Mouse (Mus musculus) lung, postnatal 0 days (tissue): ENCODE measurements around the gene Kcnh4. TPM values are rescaled to one million over a fixed set of nuclear protein-coding genes. Genes with fewer than 3 reads are reported as not detected.
A peak's percentile ranks its signal among the peaks of the same experiment; 100 is the strongest.

ENCODE experiments used
- ATAC-seq: fragments of 200-750 bp; cut with Nextera tagmentation; 2 replicates; pipeline ENCODE4 v1.8.0; 2017; ENCODE audit warnings: moderate library complexity
- DNase-seq: peaks from one replicate; pipeline ENCODE4 v3.0.0-alpha.2; 2016; ENCODE audit warnings: low spot score
- H3K27ac ChIP-seq: fragments of 300-500 bp; sonication (generic); 2 replicates; pipeline ENCODE4 v1.5.1; 2014; ENCODE audit warnings: antibody characterized with exemption, mild to moderate bottlenecking, low read length, mixed read lengths
- H3K27me3 ChIP-seq: fragments of 300-500 bp; sonication (generic); replicated peaks from 2 replicates; pipeline ENCODE4 v1.6.1; 2014; ENCODE audit warnings: low read length, mixed read lengths; ENCODE audit not compliant: insufficient read depth
- H3K36me3 ChIP-seq: fragments of 300-500 bp; sonication (generic); 2 replicates; pipeline ENCODE4 v1.6.1; 2014; ENCODE audit warnings: low read length, mixed read lengths; ENCODE audit not compliant: insufficient read depth
- H3K4me1 ChIP-seq: fragments of 300-500 bp; sonication (generic); 2 replicates; pipeline ENCODE4 v1.6.1; 2014; ENCODE audit warnings: antibody characterized with exemption, low read depth, low read length, mixed read lengths; ENCODE audit not compliant: insufficient read depth
- H3K4me2 ChIP-seq: fragments of 300-500 bp; sonication (generic); replicated peaks from 2 replicates; pipeline ENCODE4 v1.6.1; 2014; ENCODE audit warnings: low read depth, mild to moderate bottlenecking, low read length, moderate library complexity, mixed read lengths
- H3K4me3 ChIP-seq: fragments of 300-500 bp; sonication (generic); 2 replicates; pipeline ENCODE4 v1.5.1; 2014; ENCODE audit warnings: low read depth, low read length
- H3K9ac ChIP-seq: fragments of 300-500 bp; sonication (generic); replicated peaks from 2 replicates; pipeline ENCODE4 v1.6.1; 2014; ENCODE audit warnings: low read depth, mild to moderate bottlenecking
- H3K9me3 ChIP-seq: fragments of 300-500 bp; sonication (generic); 2 replicates; pipeline ENCODE4 v1.6.1; 2016; ENCODE audit warnings: low read length, mixed read lengths
- CTCF ChIP-seq: IDR thresholded peaks from 2 replicates; pipeline ENCODE4 v1.5.1; 2016; ENCODE audit warnings: antibody characterized with exemption, mild to moderate bottlenecking
- EP300 ChIP-seq: IDR thresholded peaks from 2 replicates; pipeline ENCODE4 v1.6.1; 2016; ENCODE audit warnings: antibody characterized with exemption, mild to moderate bottlenecking, control low read depth
- WGBS: fragments of 180-500 bp; shearing (Covaris S2); extraction: QIAGEN DNeasy Blood & Tissue Kit; methylation state at CpG from one replicate; pipeline ENCODE4 v1.1.7; 2014; 5-methylcytosine and 5-hydroxymethylcytosine counted together
- polyA plus RNA-seq: library from polyadenylated mRNA; unstranded; fragments of >200 nt; fragmentation: Nextera tagmentation; extraction: Ambion mirVana; gene quantifications from 2 replicates; pipeline ENCODE4 v1.2.1, GENCODE M21; 2015

Kcnh4 gene
- polyA plus RNA-seq, result 0.04 TPM in 1 of 2 replicates, not detected in the other

DNA sequence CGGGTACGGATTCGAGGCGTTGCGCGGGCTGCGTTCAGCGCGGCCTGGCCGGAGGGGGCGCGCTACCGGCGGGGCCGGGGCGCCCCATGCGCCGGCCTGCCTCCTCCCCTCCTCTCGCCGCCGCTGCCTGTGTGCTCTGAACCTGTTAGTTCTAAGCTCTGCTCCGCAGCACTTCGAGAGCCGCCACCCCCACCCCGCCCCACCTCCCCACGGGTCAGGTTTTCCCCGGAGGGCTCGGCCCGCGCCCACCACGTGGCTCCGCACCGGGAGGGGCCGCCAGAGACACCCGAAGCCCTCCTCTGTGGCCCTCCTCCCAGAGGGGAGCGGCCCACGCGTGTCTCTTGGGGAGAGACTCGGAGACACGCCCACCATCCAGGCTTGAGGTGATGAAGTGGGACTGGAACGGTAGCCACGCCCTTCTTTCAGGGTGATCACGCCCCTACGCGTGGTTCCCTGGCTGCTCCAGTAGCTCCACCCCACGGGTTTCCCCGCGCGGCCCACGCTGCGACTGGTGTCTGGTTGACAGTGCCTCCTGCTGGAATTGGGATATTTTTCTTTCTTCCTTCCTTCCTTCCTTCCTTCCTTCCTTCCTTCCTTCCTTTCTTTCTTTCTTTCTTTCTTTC, at the start of gene Kcnh4:
Gene Kcnh4 (minus strand): TSS at position 332 of the 623 bp plus-strand sequence.
- 1% methylated on average over 28 of the region's 51 CpGs for WGBS
- peak; percentile 47 for ATAC-seq
- peaks cover 13% of the 10 kb centered on the region for H3K27me3 ChIP-seq
- H3K27ac ChIP-seq, result no peak within 1 kb of the TSS
- no peaks in the 10 kb centered on the region for H3K9me3 ChIP-seq
- no peak for TF ChIP-seq EP300
- peak; percentile 40 for TF ChIP-seq CTCF
- peak within 1 kb of the TSS; percentile 48 for H3K4me2 ChIP-seq
- H3K4me3 ChIP-seq, result no peak within 1 kb of the TSS
- no peak within 1 kb of the TSS for H3K9ac ChIP-seq
- DNase-seq, result peak; percentile 69
- no peaks in the 10 kb centered on the region for H3K4me1 ChIP-seq
- H3K36me3 ChIP-seq, result no peaks in the 10 kb centered on the region

DNA sequence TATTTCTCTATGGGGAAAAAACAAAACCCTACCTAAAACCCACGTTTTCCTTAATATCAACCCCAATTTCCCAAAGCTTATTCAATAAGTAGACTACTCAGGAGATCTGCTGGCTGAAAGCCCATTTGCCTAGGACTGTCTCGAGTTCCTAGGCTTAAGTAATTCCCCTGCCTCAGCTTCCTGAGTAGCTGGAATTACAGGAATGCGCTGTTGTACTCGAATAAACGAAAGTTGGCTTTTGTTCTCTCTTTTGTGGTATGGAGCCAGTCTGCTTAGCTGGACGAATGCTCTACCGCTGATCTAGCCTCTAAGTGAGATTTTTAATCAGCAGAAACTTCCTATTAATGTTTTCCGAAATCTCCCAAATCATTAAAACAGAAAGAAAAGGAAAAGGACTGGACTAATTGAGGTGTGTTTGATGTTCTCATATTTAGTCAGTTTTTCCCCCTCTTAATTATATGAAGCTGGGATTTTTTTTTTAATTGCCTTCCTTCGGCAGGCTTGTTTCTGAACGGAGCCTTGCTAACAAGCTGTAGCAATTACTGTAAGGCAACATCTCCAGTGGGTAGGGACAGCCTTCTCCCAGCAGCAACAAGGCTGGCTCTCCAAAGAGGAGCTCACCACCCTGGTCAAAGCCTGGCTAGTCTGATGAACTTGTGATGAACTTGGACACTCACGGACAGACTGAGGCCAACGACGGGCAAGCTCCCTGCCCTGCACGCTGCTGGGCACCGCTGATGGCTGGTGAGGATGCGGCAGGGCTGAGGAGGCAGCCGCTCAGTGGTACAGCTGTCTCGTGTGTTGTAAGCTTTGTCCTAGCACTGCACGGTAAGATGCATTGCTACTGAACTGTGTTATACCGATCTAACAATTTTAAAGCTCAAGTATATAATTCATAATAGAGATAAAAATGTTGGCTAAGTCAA, 46.9 kb upstream of the Kcnh4 start:
- DNase-seq (no peak), ATAC-seq (no peak)
- H3K9ac ChIP-seq, result no peak overlapping the region
- no peaks in the 10 kb centered on the region for H3K4me1 ChIP-seq
- H3K36me3 ChIP-seq, result peaks cover 7% of the 10 kb centered on the region; the same call in 1 of the 2 replicates
- no peak overlapping the region for H3K4me2 ChIP-seq
- TF ChIP-seq CTCF (no peak), EP300 (no peak)
- no peaks in the 10 kb centered on the region for H3K27me3 ChIP-seq
- no peak overlapping the region for H3K4me3 ChIP-seq
- H3K9me3 ChIP-seq, result no peaks in the 10 kb centered on the region
- WGBS, result 66% methylated on average over 20 of the region's 20 CpGs
- H3K27ac ChIP-seq, result no peak overlapping the region

DNA sequence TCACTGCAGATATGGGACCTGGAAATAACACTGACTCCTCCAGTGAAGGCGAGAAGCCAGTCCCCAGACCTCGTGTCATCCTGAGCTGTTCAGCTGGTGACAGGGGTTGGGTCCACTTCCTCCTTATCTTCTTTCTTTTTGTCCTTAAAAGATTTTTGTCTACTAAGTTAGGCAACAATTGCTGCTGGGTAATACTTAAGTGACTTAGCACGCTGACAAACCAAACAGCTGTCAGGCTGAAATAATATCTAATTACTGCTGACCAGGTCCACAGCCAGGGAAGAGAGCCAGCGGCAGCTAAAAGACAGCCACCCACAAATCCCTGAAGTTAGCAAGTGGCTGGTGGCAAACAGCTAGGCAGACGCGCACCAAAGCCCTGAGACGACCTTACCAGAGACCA, 45.8 kb upstream of the Kcnh4 start:
- DNase-seq (peak; percentile 55), ATAC-seq (peak; percentile 55)
- Histone ChIP-seq H3K4me1 (no peaks in the 10 kb centered on the region), H3K4me3 (no peak overlapping the region), H3K4me2 (no peak overlapping the region), H3K27me3 (no peaks in the 10 kb centered on the region), H3K9ac (no peak overlapping the region), H3K36me3 (peaks cover 7% of the 10 kb centered on the region; the same call in 1 of the 2 replicates), H3K27ac (no peak overlapping the region), H3K9me3 (no peaks in the 10 kb centered on the region)
- no peak for TF ChIP-seq EP300
- TF ChIP-seq CTCF, result no peak
- 71% methylated on average over 7 of the region's 7 CpGs for WGBS

GRCm38 (mm10) chr11:100804409-100804808, 44.7 kb upstream of the Kcnh4 start:
- no peaks in the 10 kb centered on the region for H3K27me3 ChIP-seq
- 91% methylated on average over 10 of the region's 10 CpGs for WGBS
- ATAC-seq, result no peak
- no peaks in the 10 kb centered on the region for H3K4me1 ChIP-seq
- DNase-seq, result no peak
- TF ChIP-seq CTCF (no peak), EP300 (no peak)
- H3K36me3 ChIP-seq, result peaks cover 7% of the 10 kb centered on the region; the same call in 1 of the 2 replicates
- H3K9me3 ChIP-seq, result no peaks in the 10 kb centered on the region
- H3K4me3 ChIP-seq, result no peak overlapping the region
- H3K4me2 ChIP-seq, result no peak overlapping the region
- no peak overlapping the region for H3K9ac ChIP-seq
- H3K27ac ChIP-seq, result no peak overlapping the region

DNA sequence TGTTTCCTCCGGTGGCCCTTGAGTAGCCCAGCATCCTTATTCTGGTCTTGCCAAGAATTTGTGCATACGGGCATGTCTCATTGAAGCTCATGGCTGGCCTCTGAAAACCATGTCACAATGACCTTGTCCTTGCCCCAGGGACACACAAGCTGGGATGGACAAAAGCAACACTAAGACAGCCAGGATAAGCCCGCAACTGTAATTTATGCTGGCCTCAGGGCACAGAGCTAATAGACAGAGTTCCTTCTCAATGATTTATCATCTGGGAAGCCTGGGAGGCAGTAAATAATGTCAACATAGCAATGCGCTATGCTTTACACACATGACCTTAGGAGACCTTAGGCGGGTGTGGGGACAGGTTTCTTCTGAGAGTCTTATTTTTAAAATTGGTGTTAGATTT, 39.7 kb upstream of the Kcnh4 start:
- H3K9ac ChIP-seq, result no peak overlapping the region
- no peak overlapping the region for H3K4me3 ChIP-seq
- ATAC-seq, result no peak
- H3K9me3 ChIP-seq, result no peaks in the 10 kb centered on the region
- no peak overlapping the region for H3K27ac ChIP-seq
- TF ChIP-seq EP300, result no peak
- no peak for TF ChIP-seq CTCF
- no peak for DNase-seq
- H3K27me3 ChIP-seq, result no peaks in the 10 kb centered on the region
- peaks cover 16% of the 10 kb centered on the region; the same call in 1 of the 2 replicates for H3K36me3 ChIP-seq
- no peak overlapping the region for H3K4me2 ChIP-seq
- no peaks in the 10 kb centered on the region for H3K4me1 ChIP-seq
- 79% methylated on average over 5 of the region's 5 CpGs for WGBS

GRCm38 (mm10) chr11:100796585-100796984, 36.8 kb upstream of the Kcnh4 start:
- DNase-seq (no peak), ATAC-seq (no peak)
- Histone ChIP-seq H3K9me3 (no peaks in the 10 kb centered on the region), H3K36me3 (peaks cover 17% of the 10 kb centered on the region; the same call in 1 of the 2 replicates), H3K27ac (no peak overlapping the region), H3K4me1 (no peaks in the 10 kb centered on the region), H3K4me2 (no peak overlapping the region), H3K4me3 (no peak overlapping the region), H3K9ac (no peak overlapping the region), H3K27me3 (no peaks in the 10 kb centered on the region)
- WGBS, result 64% methylated on average over 8 of the region's 8 CpGs
- TF ChIP-seq EP300, result no peak
- TF ChIP-seq CTCF, result no peak
